Mouse (Mus musculus): Measurements from ENCODE around the gene Baz2b.

Baz2b gene

GRCm38 (mm10) chr2:59959668-59960494 lies 249.8 kb downstream of the Baz2b start:
- no peak for DNase-seq (ENCODE audit: low spot score in 2 of 2)

DNA sequence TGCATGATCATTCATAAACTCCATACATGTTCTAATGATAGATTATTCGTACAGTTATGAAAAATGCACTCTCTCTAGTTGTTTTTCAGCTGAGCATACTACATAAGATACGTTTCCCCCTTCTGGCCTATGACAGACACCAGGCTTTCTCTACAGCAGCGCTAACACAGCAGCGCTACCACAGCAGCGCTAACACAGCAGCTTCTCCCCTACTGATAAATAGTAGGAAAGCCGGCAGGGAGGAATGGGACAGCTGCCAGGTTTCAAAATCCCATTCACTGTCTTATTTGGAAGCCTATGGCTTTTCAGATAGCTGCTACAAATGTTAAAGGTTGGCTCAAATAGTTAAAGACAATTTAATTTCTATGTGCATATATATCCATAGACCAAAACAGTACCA lies 251.1 kb downstream of the Baz2b start:
- no peak for DNase-seq (ENCODE audit: low spot score in 2 of 2)

GRCm38 (mm10) chr2:59955916-59956315 lies 253.7 kb downstream of the Baz2b start:
- no peak for DNase-seq (ENCODE audit: low spot score in 2 of 2)

DNA sequence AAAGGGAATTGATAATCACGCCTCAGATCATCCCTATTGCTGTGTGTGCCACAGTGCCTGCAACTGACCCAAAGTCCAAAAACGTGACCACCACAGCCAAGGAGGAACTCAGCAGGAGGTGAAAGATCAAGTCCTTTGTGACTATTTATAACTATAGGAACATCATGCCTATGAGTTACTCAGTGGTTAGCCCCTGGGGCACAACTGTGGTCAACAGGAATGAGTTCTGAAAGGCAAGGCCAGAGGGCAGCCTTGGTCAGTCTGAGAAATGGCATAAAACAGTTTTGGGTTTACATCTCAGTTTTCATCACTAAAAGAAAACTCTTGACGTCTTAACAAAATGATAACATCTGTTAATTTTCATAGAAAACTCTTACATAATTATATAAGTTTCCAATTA lies 254.8 kb downstream of the Baz2b start:
- no peak for DNase-seq (ENCODE audit: low spot score in 2 of 2)

GRCm38 (mm10) chr2:59952286-59953014 lies 257.2 kb downstream of the Baz2b start:
- DNase-seq (ENCODE audit: low spot score in 2 of 2), result no peak

GRCm38 (mm10) chr2:59951706-59952105 lies 257.9 kb downstream of the Baz2b start:
- DNase-seq (ENCODE audit: low spot score in 2 of 2), result no peak

- no peak for DNase-seq (ENCODE audit: low spot score in 2 of 2)
These were observed 258.5 kb downstream of the Baz2b start for GRCm38 (mm10) chr2:59951127-59951526.

DNA sequence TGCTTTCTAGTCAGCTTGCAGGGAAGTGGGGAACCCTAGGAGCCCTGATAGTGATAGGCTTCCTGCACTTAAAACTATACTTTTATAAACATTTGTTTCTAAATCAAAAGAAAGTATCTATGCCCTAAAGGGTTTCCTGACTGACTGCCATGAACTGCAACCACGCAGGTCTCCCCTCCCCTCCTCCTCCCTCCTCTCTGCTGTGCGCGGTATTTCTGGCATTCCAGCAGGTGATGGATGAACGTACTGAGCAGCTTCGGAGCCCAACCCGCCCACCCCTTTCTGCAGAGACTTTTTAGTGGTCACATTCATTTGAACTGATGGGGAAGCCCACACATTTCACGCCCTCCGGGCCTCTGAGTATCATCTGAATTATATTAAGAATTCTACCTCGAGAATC lies 273.3 kb downstream of the Baz2b start:
- DNase-seq (ENCODE audit: low spot score in 2 of 2), result no peak

GRCm38 (mm10) chr2:59933129-59933528 lies 276.5 kb downstream of the Baz2b start:
- DNase-seq (ENCODE audit: low spot score in 2 of 2), result no peak

- DNase-seq (ENCODE audit: low spot score in 2 of 2), result no peak
These were observed 277.4 kb downstream of the Baz2b start for GRCm38 (mm10) chr2:59932244-59932643.

GRCm38 (mm10) chr2:59913610-59914009 lies 296.0 kb downstream of the Baz2b start:
- no peak for DNase-seq (ENCODE audit: low spot score in 2 of 2)

GRCm38 (mm10) chr2:59908048-59908447 lies 301.6 kb downstream of the Baz2b start:
- peak in 1 of 2 experiments; percentile 52 for DNase-seq (ENCODE audit: low spot score in 2 of 2)

- peak in 1 of 2 experiments; percentile 52 for DNase-seq (ENCODE audit: low spot score in 2 of 2)
These were observed 305.6 kb downstream of the Baz2b start for GRCm38 (mm10) chr2:59904007-59904406.

- peak in 1 of 2 experiments; percentile 55 for DNase-seq (ENCODE audit: low spot score in 2 of 2)
These were observed 311.0 kb downstream of the Baz2b start for GRCm38 (mm10) chr2:59898666-59899065.

DNA sequence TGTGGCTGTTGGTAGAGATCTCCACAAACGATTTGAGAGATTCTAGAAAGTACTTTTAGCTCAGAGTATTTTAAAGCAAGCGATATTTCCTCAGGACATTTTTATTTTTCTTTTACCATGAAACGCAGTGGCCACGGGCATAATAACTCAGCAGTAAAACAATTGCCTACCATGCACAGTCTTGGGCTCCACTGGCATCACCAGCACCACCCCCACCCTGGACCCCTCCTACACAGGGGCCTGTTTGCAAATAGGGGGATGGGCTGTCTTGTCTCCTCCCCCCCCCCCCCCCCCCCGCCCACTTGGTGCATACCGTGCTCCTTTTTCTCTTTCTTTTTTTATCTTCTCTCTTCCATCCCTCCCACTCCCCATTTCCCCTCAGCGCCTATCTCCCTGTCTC lies 311.5 kb downstream of the Baz2b start:
- DNase-seq (ENCODE audit: low spot score in 2 of 2), result no peak

- peak in 1 of 2 experiments; percentile 44 for DNase-seq (ENCODE audit: low spot score in 2 of 2)
These were observed 312.8 kb downstream of the Baz2b start for GRCm38 (mm10) chr2:59896837-59897236.

DNA sequence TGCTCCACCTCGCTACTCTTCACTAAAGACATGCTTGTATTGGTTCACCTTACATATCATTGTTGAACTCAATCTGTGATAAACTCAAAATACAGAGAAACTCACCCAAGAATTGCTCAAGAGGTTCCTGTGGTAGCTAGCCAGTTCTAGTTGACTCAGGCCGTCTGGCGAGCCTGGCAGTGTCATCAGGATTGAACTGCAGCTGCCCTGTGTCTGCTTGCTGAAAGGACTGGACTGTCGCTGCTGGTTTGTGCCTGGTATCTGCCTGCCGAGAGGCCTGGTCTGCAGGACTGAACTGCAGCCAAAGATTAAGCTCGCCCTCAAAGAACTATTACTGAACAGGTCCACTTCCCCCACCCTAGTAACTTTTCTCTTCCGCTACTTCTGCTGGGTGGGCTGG lies 313.2 kb downstream of the Baz2b start:
- no peak for DNase-seq (ENCODE audit: low spot score in 2 of 2)

DNA sequence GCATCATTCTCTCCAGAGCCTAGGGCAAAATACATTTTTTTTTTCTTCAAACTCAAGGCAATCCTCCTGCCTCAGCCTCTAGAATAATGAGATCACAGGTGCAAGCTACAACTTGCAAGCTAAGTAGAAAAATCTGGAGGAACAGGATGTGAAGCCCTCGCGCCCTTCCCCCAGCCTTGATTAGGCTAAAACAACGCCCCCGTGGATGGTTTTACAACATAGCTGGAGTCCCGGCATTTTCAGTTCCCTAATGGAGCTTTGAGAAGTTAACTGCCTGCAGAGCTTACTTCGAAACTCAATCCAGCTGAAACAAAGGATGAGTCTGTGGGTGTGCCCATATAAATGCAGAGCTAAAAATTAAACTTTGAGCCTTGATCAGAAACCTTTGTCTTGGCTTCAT lies 319.9 kb downstream of the Baz2b start:
- DNase-seq (ENCODE audit: low spot score in 2 of 2), result no peak

DNA sequence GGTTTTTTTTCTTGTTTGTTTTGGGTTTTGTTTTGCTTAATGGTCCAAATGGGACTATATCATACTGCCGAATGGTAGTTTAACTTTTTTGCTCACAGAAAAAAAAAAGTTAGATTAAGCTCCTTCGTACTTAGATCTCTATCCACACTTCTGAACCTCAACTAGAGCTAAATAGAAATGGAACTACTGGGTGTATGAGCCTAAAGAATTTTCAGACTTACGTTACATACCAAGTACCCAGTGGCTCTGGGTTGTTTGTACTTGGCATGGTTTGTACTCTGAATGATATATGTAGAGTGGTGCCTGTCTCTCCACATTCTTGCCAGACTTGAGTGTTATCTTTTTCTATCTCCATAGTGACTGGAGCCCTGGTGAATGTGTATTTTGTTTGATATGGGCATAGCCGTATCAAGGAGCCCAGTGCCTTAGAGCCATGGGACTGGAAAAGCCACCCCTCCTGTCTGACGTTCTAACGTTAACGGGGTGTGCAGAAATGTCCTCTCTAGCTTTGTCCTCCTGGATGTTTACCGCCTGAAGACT lies 326.8 kb downstream of the Baz2b start:
- no peak for DNase-seq (ENCODE audit: low spot score in 2 of 2)

GRCm38 (mm10) chr2:59881831-59882741 lies 327.6 kb downstream of the Baz2b start, which contains the start of gene Wdsub1:
Gene Wdsub1, minus strand, starts transcription at chr2:59882591.
- DNase-seq (ENCODE audit: low spot score in 2 of 2), result peak; percentile 94 to 97

DNA sequence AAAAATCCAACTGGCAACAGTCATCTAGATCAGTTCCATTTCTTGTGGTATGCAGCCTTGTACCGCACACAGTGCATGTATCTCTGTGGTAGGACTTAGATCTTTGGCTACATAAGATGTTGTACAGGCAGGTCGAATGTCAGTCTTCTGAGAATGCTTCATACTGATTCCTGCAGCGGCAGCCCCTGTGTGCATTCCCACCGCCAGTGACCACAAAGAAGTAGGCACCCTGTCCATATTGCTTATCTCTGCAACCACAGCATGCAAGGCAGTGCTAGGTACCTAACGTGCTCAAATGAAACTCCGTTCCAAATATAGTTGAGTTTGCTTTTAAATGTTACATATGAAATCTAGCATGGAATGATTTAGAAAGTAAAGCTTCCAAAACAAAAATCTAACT lies 328.2 kb downstream of the Baz2b start:
- no peak for DNase-seq (ENCODE audit: low spot score in 2 of 2)

DNA sequence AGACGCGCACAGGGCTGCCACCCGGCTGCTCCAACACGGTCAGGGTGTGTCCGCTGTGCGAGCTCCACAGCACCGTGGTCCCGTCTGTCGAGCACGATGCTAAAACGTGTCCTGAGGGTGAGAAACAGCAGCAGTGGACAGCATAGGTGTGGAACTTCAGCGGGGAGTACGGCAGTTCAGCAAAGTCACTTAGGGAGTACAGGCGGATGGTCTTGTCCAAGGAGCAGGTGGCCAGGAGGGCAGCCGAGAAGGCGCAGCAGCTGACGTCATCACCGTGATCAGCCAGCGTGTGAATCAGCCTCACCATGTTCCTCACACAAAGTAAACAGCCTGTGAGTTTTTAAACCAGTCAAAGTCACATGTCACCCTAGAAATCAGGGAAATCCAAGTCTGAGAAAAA lies 331.4 kb downstream of the Baz2b start:
- DNase-seq (ENCODE audit: low spot score in 2 of 2), result no peak

Measured in spleen, postnatal 4 days (tissue).